Mouse (Mus musculus) kidney, postnatal 14 days (tissue): ENCODE results near the gene Rpl9.

Experiments used
- DNase-seq: peaks from one replicate; pipeline ENCODE4 v3.0.0; 2022; ENCODE audit warnings: mixed read lengths

Gene Rpl9

DNA sequence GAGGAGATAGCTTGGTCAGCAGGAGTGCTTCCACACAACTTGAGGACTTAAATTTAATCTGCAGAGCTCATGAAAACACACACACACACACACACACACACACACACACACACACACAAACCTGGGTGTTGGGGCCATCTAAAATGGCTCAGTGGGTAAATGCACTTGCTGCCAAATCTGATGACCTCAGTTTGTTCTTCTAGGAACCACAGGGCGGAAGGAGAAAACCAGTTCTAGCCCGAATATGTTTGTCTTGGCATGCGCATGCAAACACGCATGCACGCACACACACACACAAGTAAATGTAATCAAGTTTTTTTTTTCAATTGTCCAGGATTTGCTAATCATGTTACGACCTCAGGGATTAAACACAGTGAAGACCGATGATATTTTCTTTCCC lies 19.7 kb downstream of the Rpl9 start:
- peak; percentile 8 for DNase-seq

DNA sequence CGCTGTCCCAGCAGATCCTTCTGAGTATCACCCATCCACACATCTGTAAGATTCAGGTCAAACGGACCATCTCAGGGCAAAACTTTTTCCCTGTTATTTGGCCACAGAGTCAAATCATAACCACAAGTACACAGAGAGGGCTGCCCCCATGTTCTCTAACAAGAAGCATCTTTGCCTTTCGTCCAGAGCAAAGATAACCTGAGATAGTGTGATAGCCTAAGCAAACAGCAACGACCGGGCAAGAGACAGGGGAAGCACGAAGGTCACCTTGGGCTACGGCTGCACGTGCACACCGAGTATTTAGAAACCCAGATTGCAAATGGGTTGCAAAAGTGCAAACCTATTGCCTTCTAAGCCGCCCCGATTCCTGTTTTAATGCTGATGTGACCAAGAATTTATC lies 23.4 kb downstream of the Rpl9 start:
- DNase-seq: no peak

DNA sequence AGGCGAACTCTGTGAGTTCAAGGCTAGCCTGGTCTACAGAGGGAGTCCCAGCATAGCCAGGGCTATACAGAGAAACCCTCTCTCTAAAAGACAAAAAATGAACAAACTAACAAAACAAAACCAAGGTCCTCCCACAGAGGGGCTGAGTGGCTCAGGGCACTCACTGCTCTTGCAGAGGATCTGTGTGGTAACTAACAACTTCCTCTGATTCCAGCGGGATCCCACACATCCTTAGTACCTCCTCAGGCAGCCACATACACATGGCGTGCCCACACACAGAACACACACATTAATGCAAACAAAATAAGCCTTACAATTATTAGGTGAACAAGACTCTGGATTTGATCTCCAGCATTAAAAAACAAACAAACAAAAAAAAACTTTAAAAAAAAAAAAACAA lies 33.5 kb downstream of the Rpl9 start:
- DNase-seq: no peak

DNA sequence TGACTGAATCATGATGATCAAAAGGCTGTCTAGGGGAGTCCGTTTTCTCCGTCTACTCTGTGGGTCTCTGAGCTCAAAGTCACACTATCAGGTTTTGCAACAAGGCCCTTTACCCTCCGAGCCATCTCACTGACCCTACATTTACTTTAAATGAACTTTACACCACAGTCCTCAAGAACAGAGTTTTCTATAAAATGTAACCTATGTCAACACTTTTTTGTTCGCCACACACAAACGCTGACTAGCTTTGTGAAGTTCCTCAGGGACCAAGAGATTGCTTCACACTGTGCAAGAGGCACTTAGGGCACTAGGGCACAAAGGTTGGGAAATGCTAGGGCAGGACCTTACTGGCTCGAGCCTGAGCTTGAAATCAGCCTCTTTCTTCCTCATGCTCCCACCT lies 34.4 kb downstream of the Rpl9 start:
- no peak for DNase-seq

DNA sequence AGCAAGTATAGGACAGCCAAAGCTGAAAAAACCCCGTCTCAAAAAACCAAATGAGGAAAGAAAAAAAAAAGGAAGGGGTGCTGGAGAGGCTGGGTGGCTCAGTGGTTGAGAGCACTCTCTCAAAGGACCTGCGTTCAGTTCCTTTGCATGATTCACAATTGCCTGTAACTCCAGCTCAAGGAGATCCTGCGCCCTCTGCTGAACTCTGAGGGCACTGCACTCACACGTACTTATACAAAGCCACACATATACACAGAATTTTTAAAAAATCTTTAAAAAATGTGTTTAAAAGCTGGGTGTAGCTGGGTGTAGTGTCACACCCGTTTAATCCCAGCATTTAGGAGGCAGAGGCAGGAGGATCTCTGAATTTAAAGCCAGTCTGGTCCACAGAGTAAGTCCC lies 36.3 kb downstream of the Rpl9 start:
- DNase-seq: no peak

DNA sequence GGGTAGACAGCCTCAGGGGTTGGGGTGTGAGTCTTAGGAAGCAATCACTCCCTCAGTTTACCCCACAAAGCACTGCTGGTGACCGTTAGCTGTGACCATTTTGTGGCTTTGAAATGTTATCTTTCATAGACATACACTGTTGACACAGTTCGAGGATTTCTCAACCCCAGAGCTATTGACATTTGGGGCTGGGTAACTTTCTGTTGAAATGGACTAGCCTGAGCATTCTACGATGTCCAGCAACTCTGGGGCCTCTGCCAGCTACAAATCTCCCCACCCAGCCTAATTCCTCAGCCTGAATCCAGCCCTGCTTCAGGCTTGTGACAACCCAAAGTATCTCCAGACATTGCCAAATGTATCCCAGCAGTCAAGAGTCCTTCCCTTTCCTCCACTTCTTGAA lies 37.1 kb downstream of the Rpl9 start:
- DNase-seq: no peak

DNA sequence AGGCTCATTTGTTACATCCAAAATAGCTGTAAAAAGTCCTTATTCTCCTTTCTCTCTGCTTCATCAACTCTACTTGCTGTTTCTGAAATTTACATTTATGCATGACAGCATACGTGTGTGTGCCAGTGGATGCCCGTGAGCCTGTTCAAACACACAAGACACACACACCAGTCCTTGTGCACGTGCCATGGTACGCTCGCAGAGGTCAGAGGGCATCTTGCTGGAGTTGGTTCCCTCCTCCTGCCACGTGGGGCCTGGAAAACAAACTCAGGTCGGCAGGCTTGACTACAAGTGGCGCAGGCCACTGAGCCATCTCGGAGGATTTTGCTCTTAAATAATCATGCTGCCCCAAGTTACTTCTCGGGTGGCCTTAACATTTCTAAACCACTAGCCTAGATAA lies 40.7 kb downstream of the Rpl9 start:
- DNase-seq: no peak

DNA sequence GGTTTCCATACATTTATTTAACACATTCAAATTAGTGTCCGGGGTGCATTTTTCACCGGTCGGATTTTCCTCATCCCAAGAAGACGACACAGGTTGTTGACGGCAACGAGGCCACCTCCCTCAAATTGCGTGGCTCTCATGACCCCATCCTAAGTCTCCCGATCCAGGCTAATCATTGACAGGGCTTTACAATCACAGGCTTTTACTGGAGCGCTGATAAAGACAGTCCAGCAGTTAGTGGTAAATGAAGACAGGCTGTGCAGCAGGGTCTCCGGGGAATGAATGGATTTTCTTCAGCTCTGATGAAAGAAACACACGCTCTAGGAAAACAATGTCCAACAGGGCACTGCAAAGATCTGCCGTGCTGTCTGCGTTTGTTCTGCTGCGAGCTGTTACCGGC lies 43.1 kb downstream of the Rpl9 start, which contains the start of gene Klb:
Klb (plus strand) TSS at position 147 of the 400 bp plus-strand sequence.
- DNase-seq: no peak

DNA sequence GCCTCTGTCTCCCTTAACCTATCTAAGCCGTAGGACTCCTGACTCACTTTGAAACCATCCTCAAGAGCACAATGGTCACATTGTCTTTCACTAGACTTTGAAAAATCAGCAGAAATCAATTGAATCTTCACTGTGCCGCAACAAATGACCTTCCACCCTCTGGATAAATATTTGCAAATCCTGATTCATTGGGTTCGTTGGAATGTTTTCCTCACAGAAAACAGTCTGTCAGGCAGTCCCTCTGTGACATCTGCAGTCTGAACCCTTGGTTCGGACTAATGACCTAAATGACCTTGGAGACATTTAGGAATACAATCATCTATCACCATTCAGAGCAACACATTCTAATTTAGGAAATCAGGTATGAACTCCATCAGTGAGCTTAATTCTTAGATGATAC lies 51.1 kb downstream of the Rpl9 start:
- no peak for DNase-seq

DNA sequence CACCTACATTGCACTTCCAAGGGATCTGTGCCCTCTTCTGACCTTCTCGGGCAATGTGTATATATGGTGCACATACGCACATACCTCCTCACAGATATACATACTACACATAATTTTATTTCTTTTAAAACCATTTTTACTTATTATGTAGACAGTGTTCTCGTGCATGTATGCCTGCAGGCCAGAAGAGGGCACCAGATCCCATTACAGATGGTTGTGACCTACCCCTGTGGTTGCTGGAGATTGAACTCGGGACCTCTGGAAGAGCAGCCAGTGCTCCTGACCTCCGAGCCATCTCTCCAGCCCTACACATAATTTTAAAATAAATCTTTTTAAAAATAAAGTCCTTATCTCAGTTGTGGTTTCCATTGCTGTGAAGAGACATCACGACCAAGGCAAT lies 52.9 kb downstream of the Rpl9 start:
- DNase-seq: no peak
